Mouse (Mus musculus) left cerebral cortex, adult 9 months (tissue): ENCODE data around the gene Plcb3.
A peak's percentile ranks its signal among the peaks of the same experiment; 100 is the strongest.

Source experiments
- DNase-seq, 2 experiments: peaks; one replicate each; pipeline ENCODE4 v3.0.0; 2022; ENCODE audit warnings: low spot score in 2 of 2

Plcb3 gene

DNA sequence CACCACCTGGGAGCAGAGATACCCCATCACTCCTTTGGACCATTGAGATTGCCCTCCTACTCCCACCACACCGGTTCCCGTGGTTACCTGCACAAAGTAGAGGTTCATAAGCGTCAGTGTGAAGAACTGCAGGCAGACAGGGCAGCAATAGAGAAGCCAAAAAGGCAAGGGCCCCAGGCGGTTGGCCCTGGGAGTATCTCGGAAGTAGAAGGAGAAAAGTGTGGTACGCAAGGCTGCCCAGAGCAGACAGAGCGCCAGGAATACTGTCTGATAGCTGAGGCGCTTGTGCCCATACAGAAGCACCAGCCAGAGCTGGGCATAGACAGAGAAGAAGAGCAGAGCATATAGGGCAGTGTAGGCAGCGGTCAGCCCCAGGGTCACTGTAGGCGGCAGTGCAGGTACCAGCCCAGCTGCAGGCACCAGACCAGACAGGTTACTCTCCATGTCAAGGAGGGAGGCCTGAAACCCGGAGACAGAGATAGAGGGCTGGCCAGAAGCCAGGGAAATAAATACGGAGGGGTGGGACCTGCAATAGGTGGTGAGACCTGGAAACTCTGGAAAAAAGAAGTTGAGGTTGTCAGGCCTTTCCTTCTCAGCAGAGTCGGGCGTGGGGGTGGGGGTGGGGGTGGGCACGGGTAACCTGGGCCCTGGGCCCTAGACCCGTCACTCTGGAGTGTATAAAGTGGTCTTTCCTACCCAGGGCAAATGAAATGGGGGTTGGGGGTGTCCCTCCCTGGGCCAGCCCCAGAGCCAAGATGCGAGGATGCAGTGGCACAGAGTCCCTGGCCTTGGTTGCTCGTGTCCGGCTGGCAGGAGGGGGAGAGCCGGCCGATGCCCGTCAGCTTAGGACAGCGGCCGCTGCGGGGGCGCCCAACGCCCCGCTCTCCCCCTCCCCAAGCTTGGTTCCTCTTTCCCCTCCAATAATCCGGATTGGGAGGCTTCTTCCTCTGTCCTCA is 35.6 kb downstream of the Plcb3 start:
- DNase-seq = no peak

DNA sequence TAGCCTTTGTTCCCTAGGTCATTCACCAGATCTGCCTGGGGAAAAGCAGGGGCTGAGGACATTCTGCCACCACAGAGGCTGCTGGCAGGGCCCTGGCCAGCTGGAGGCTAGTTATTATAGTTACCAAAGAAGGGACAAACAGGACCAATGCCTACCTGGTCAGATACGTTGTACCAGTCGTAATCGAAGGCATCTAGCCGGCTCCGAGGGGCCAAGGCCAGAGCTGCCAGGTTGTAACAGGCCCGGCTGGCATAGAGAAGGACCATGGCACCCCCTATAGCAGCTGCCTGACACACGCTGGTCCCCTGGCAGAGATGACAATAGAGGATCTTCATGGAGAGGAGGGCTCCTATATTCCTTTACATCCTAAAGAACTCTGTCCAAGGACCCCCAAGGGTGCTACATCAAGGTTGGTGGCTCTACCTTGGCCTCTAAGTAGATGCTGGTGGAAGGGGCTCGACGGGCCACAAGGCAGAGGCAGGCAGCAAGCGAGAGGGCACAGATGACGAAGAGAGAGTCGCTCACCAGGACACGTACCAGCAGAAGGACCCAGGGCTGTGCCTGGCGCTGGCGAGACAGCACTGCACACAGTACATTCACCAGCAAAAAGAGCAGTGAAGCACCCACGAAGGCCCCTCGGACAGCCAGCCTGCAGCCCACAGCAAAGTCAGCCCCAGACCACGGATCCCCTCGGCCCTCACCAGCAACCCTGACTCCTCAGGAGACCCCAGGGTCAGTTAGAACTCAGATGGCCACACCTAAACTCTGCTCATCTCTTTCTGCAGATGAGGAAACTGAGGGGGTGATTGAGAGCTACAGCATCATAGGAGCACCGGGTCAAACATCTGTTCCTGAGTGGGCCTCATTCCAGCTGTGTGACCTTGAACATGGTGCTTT is 36.9 kb downstream of the Plcb3 start:
- DNase-seq = no peak

DNA sequence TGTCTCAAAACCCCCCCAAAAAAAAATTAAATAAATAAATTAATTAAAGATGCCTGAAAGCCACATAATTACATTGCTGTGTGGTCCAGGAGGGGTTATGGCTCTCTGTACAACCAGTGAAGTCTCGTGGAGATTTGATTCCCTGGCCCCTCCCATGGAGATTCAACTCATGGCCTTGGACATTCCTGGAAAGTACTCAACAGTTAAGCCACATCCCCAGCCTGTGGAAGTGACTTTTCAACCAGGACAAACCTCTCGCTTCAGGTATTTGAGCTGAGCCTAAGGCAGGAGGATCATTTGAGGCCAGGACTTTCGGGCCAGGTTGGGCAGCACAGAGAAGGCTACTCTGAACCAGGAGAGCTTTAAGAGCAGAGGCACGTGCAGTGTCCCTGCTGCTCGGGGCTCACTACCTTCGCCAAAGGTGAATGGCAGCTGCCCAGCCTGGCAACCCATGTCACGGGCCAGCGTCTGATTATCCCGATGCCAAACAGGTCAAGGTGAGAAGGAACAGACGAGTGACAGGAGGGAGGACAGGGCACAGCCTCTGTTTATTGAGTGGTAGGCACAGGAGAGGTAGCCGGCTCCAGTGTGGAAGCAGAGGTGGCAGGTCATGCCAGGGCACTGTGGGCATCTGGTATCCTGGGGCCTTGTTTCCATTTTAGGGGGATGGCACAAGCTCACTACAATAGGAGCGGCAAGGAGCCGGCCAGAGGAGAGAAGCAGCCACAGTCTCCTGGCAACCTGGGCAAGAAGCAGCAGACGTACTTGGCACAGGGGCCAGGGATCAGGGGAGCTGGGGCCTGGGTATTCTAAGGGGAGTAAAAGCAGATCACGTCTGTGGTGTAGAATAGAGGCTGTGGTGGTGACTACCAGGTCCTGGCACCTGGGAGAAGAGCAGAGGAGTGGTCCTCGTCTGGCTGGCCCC is 38.5 kb downstream of the Plcb3 start:
- no peak for DNase-seq

DNA sequence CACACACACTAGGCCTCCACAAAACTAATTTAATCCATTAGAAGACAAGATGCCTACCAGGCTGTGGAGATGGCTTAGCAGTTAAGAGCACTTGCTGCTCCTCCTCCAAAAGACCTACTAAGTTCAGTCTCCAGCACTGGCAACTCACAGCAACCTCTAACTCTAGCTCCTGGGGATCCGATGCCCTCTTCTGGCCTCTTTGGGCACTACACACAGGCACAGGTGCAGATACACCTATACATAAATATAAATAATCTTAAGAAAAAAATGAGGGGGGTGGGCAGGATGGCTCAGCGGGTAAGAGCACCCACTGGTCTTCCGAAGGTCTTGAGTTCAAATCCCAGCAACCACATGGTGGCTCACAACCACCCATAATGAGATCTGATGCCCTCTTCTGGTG is 40.0 kb downstream of the Plcb3 start:
- no peak for DNase-seq

DNA sequence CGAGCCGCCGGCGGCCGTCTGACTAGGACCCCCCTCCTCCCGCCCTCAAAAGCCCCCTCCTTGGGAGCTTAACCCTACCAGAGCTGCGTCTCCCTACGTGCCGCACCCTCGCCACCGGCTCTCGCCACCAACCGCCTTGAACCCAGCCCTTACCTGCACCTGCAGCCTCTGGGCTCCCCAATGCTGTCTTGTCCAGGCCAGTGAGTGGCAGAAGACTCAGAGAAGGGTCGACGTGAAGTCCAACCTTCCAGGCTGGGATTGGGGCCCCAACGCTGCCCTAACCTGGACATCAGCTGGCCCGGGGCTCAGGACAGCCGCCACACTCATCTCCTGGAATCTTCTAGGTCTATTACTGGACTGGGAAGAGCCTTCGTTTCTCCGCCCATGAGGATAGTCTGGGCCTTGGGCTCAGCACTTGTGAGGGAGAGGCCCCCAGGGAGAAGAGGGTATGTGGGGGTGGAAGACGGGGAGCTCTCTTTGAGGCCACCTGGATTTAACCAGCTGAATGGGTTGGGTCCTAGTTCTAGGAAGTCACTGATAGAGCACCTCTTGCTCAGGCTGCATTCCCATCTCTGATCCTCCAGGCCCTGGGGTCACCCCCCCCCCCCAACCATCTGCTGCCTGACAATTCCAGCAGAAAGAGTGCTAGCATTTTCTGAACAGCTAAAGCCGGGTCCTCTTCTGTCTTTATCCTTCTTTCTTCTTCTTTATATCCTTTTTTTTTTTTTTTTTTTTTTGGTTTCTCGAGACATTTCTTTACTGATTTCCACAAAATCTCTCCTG is 41.9 kb downstream of the Plcb3 start, which contains the start of gene Kcnk4:
Gene Kcnk4, minus strand, starts transcription at position 321 of the 783 bp plus-strand sequence.
- no peak for DNase-seq

DNA sequence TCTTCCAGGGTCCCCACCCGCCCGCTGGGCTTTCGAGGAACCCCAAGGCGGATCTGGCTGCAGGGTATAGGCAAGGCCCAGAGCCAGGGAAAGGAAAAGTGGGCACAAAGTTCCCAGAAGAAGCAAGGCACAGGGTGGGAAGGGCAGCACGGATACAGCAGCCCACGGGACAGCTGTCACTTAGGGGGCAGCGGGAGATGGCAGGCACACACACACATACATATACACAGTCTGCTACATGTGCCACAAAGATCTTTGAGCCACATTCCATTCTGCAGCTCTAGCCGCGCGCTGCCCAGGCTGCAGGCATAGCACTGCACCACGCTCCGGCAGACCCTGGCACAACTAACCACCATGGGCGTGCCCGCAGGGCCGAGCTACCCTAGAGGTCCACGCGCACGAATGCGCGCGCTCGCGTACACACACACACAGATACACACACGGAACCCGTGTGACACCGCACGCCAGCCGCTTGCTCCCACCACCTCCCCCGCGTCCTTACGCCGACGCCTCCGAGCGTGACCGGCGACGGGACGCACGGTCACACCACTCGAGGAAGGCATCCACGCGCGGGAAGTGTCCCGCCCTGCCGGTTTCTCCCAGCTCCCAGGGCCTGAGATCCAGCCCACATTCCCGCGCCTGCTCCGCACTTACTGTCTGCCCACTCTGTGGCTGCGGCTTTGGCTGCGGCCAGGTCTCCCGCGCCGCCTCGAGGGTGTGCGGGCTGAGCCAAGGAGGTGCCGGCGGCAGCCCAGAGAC is 42.7 kb downstream of the Plcb3 start:
- peak in 1 of 2 experiments; percentile 71 for DNase-seq

DNA sequence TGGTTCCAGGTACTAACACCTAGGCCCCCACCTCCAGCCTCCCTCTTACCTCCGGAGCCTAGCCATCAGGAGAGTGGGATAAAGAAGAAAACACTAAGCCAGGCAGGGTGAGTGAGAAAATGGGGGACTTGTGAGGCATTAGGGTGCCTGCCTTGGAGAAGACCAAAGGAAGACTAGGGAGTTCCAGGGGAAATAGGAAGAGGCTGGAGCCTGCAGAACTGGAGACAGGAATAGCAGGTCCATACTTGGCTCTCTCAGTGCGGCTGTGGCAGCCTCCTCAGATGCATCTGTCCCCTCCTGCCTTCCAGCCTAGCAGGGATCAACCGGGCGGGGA is 43.2 kb downstream of the Plcb3 start:
- no peak for DNase-seq

DNA sequence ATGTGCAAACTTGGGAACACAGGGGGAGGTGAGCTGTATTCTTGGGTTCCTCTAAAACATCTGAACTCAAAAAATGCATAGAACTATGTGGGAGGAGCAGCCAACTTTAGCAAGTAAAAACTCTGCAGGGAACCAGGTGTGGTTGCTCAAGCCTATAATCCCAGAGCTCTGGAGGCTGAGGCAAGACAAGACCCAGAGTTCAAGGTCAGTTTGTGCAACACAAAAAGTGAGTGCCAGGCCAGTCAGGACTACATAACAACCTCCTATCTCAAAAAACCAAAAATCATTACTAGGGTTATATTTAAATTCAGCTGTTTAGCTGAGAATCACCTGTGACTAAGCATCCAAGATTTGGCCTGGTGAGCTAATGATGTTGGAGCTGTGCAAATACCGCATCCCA is 44.3 kb downstream of the Plcb3 start:
- DNase-seq = no peak

DNA sequence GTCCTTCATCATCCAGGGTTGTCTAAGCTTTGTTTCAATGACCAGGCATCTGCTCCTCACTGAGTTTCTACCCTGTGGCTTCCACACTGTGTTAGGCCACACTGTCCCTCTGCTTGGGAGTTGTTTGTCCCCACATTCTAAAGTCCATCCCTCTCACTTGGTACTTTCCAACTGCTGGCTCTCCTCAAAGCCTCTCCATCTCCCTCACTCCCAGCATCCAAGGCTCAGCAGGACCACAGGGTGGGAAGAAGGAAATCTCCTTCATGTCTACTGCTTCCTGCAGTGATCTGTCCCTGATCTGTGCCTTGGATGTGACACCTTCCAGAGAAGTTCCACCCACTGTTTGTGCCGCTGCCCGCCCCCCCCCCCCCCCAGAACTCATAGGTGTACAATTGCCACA is 45.3 kb downstream of the Plcb3 start:
- no peak for DNase-seq

DNA sequence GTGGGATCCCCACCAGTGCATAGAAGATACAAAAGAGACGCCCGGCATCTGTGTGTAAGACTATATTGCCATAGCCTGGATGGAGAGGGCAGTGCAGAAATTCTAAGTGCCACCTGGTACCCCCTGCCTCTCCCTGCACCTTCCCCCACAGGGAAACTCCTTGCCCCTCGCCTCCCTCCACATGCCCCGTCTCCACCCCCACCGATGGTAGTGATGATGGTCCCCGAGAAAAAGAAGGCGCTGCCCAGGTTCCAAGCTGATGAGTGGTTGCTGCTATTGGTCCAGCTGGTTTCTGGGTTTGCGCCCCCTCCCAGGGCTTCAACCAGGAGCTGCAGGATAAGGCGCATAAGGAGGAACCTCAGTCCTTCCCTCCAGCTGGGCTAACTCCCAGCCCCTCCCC is 48.2 kb downstream of the Plcb3 start:
- no peak for DNase-seq

DNA sequence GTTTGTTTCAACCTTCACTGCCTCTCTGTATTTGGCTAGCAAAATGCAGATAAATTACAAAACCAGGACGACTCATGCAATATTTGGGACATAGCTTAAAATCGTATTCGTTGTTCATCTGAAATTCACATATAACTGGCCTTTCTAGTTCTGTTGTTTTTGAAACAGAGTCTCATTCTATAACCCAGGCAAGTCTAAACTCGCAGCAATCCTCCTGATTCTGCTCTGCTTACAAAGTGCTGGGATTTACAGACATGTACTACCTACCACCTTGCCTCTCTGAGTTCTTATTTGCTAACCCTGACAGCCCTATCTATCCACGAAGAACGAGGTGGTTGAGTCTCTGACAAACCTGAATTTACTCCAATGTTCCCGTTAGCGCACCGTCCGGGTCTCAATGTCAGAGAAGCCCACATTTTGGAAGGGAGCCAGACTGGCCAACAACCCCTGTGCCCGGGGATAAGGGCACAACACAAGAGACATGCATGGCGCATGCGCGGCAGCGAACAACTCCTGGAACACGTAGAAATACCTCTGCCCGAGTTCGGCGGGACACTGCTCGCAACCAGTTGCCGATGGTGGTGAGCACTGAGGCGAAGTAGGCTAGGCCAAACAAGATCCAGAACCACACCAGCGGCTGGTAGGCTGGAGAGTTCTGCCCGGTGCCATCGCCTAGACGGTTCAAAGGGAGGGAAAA is 49.6 kb downstream of the Plcb3 start:
- no peak for DNase-seq

DNA sequence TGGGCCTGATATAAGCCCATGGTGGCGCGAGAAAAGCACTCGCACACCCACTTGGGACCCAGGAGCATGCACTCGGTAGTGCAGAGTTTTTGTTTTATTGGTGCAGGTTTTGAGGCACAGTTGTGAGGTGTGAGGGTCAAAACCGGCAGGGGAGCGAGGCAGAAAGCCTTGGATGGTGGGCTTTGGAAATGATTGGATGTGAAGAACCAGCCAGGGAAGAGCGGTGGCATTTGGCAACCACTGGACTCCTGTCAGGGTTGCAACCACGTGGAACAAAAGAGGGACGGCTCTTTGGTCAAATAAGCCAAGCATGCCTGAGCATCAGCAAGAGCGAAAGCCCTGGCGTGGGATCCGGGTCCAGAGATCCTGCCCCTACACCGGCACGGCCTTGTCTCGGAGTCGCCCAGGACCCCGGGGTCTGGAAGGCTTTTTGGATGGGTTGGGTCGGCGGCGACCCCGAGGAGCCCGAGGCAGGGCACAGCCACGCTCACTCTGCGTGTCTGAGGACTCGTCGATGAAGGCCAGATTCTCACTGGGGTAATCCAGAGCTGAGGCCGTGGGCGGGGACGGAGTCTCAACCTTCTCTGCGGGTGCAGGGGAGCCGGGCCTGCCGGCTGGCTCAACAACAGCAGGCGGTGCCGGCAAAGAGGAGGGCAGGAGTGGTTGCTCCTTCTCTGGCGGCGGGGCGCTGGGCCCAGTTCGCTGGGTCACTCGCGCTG is 50.5 kb downstream of the Plcb3 start:
- no peak for DNase-seq

DNA sequence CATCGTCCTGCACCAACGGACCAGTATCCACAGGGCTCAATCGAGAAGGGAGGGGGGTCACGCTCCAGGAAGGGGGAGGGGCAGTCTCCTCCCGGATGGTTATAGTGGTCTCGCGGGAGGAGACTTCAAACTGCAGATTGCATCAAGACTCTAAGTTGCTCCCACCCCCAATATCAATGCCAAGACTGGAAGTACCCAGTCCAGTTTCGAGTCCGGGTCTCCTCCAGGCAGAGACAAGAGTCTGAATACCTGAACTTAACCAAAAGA is 51.0 kb downstream of the Plcb3 start, which contains the start of gene Catsperz:
Gene Catsperz, minus strand, starts transcription at position 74 of the 267 bp plus-strand sequence.
- no peak for DNase-seq

DNA sequence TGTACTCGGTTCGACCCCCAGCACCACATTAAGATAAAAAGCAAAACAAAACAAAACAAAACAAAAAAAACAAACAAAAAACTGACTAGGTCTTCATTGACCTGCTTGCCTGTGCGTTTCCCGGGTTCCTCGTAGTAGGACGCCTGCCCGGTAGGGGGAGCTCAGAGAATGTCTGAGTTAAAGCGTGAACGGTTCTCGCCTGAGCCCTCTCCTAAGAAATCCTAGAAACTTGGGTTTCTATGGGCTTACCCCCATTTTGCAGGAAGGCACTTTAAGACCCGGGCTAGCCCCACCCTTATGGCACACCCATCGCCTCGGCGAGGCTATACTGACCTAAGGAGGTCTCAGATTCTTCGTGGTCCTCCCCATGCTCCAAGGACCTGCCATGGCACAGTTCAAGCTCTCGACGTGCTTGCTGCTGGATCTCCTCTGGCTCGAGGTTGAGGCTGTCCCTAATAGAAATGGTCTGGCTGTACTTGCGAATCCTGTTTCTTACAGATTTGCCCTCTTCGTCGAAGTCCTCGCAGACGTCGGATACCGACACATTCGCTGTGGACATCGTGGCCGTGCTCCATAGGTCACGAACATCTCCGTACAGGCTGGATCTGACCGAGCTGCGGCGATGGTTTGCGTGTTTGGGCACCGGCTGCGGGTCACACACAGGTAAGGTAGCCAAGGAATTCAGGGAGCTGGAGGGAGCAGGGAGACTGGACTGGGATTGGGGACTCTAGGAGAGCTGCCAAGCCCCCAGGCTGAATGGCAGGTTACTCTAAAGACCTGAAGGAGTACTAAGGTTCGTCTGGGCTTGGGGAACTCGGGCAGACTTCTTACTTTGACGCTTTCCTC is 51.6 kb downstream of the Plcb3 start:
- peak in 1 of 2 experiments; percentile 91 for DNase-seq

DNA sequence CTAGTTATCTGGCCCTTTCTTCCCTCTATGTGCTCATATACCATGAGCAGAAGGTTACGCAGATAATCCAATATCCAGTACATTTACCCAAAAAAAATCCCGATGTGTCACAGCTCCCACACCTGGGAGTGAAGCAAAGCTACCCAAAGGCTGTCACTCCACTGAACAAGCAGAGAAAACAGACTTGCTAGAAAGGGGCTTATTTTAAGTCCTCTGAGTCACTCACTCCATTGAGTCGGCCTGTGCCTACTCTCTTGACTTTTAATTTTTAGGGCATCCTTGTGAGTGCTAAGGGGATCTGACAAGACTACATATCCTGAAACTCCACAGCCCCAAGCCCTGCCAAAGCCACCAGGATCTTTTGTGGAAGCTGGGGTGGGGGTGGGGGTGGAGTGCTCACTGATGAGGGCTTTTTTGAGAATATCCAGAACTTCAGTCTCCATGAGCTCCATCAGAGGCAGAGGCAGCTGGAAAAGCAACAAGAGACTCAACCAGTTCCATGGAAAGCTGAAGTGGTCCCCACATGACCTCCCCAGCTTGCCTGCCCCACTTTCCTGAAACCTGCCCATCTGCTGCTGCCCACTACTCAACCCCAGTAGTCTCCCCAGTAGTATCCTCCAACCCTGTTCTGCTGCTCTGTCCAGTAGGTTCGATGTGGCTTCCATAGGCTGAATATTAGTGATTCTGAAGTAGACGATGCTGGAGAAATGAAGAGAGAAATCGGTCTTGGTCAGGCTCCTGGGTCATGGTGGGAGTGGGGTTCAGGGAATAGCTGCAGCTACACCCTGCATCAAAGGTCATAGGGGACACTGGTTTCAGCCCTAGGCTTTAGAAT is 53.2 kb downstream of the Plcb3 start:
- DNase-seq = no peak

DNA sequence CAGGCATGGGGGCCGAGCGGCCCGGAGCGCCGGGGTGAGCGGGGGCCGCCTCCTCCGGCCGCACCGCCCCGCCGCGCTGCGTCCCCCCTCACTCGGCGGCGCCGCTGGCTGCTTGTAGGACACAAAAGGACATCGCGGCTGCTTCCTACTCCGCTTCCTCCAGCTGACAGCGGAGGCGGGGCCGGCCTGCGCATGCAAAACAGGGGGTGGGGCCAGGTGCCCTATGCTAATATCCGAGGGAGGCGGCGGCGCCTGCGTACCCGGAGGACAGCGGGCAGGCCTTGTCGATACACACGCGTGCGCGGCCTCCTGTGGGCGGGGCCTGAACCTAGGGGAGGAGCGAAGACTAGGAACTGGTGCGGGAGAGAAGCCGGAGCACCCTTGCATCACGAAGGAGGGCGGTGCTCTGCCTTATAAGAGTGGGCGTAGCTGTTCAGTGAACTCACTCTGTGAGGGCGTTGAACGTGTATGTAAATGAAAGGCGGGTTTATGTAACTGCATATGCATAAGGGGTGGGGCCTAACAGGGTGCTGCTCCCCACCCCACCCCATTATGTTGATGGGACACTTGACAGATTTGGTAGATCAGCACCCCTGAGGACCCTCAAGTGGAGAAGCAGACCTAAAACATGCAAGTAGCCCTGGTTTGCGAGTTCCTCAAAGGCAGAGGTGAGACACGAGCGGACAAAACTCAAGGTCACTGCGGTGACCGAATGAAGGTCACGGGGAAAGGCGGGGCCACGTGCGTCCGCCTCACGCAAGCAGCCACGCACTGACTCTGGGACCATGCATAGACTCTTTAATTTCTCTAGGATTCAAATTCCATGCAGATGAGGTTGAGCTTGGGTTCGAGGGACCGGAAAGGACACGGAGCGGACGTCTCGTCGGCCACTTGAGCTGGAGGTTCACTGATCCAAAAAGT is 54.4 kb downstream of the Plcb3 start, which contains the start of gene Esrra:
Gene Esrra, minus strand, starts transcription at position 167 of the 921 bp plus-strand sequence.
- DNase-seq = peak; percentile 100
